Mouse (Mus musculus): ENCODE results near the gene Bpnt1.

Bpnt1 gene

DNA sequence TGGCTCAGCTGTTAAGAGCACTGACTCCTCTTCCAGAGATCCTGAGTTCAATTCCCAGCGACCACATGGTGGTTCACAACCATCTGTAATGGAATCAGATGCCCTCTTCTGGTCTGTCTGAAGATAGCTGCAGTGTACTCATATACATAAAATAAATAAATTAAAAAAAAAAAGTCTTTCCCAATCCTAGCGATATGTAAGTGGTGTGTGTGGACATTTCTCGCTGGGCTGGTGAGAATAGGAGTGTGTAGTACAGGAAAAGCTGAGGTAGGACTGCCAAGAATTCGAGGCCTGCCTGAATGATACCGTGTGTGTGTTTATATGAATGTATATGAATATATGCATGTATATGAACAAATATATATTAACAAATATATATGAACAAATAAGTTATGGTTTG lies 585 bp upstream of the Bpnt1 start:
- no peak for DNase-seq (ENCODE audit: low spot score)

DNA sequence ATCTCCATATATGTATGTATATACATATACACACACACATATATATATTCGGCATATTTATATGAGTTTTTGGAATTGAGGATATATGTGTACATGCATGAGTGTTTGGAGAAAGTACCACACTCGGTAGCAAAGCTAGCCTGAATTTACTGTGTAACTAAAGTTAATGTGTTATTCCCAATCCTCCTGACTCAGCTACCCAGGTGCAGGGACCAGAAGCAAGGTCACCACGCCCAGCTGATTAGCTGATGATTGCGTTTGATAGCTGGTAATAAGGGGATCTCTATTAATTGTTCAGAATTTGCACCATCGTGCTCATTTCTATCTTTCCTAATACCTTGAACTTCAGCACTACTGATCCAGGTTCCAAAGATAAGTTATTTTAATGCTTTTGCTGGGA lies 1.7 kb downstream of the Bpnt1 start:
- no peak for DNase-seq (ENCODE audit: low spot score)

DNA sequence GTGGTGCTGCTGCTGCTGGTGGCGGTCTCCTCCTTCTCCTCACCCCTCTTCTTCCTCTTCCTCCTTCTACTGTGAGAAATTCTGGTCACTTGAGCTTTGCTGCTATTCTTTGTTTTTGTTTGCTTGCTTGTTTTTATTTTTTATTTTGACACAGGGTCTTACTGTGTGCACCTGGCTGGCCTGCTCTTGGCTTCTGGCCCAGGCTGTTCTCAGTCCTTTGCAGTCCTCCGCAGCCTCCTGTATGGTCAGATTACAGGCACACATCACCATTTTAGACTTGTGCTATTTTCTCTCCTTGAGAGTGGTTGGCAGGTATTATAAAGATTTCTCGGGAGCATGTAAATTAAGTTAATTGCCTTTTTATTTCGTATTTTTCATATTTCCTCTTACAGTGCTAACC lies 2.2 kb downstream of the Bpnt1 start:
- no peak for DNase-seq (ENCODE audit: low spot score)

DNA sequence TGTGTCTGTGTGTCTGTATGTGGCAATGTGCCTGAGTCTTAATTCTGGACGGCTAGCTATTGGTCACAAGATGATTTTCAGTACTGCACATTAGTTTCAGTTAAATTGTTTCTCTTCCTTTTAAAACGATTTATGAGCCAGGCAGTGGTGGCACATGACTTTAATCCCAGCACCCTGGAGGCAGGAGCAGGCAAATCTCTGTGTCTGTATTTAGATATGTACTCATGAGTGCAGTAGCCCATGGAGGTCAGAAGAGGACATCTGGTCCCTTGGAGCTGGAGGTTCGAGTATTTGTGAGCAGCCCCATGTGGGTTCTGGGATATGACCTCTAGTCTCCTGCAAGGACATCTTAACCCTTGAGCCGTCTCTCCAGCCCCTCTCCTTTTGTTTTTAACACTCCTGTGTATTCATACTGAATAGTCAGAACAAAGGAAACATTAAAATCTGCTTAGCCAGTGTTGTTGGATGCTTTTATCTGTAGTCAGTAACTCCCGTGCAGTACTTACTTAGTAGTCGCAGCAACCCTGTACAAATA lies 3.3 kb downstream of the Bpnt1 start:
- no peak for DNase-seq (ENCODE audit: low spot score)

DNA sequence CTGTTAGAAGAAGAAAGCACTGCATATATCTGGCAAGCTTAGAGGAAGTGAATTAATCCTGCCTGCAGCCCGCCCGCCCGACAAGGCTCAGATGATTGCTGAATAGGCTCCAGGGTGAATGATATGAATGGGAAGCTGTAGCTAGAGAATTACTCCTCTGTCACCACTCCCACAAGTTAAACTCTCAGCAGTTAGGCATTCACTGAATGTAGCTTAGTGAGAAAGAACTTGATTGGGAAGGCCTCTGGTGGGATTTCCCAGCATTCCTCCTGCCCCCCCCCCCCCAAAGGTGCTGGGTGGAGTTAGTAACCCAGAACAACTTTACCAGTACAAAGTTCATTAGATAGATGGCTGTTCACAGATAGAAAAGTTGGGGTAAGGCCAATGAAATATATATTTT lies 4.6 kb downstream of the Bpnt1 start:
- no peak for DNase-seq (ENCODE audit: low spot score)

DNA sequence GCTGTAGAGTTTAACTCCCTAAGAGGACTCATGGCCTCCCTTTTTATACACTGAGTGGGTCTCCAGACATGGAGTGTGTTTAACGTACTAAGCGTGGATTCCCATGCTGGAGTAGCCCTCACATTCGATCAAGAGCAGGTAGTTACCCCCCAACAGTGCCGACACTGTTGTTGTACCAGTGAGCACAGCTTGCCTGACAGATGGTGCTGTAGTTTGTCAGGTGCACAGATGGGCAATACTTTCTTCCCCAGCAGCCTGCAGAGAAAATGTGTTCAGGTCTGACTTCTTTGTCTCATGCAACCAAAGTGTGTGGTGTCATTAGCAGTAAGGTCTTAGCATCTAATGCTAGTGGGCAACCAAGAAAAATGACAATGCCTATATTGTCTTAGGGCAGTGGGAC lies 10.5 kb downstream of the Bpnt1 start:
- no peak for DNase-seq (ENCODE audit: low spot score)

DNA sequence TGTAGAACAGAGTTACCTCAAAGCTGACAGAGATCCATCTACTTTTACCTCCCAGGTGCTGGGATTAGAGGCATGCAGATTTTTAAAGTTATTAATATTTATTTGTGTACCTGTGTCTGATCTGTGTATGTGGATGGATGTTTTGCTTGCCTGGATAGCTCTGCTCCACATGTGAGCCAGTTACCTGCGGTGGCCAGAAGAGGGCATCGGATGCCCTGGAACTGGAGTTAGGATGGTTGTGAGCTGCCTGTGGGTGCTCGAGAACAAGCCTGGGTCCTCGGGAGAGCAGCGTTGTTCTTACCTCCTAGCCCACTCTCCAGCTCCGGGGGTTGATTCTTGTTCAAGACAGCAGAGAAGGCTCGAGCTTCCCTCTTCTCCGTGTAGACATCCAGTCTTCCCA lies 11.5 kb downstream of the Bpnt1 start:
- DNase-seq (ENCODE audit: low spot score), result no peak

DNA sequence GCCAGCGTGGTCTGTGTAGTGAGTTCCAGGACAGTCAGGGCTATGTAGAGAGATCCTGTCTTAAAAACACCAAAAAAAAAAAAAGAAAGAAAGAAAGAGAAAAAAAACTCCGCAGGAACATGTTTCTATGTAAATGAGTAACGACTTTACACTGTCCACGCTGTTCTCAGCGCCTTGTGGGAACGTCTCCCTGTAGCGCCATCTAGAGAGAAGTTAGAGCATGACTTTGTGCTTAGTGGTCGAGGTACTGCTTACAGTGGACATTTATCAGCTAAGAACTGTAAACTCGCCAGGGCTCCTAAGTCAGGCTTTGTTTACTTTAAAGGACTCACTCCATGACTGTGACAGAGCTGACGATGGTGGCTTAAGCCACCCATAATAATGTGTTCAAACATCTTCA lies 14.2 kb downstream of the Bpnt1 start:
- no peak for DNase-seq (ENCODE audit: low spot score)

DNA sequence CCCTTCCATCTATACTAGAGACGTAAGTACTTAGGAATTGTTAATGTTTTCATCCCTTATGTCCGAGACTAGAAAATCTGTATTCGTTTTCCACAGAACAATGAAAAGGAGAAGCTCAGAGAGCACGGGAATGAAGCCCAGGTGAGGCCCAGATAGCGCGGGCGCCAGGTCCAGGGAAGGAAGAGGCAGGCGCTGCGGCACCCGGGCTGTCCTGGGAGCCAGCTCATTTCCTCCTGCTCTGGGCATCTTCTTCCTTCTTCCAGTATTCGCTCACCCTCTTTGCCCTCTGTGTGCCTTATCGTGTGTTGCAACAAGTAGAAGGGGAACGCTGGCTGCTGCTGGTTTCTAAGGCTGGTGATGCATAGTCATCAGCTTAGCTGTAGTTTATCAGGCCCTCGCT lies 17.8 kb downstream of the Bpnt1 start:
- no peak for DNase-seq (ENCODE audit: low spot score)

DNA sequence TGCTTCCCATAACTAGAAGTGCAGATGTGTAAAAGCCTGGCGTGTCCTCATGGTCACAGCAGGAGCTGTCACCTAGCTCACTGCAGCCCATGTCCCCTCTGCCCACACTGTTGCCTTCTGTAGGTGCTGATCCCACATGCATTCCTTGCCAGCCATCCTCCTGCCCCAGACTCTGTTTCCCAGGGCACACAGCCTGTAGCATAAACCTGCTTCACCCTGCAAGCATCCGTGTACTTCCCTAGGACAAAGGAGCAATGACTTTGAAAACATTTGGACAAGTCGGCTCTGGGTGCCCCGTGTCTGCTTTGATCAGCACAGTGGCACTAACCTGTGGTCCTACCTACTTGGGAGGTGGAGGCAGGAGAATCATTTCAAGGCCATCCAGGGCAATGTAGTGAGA lies 18.7 kb downstream of the Bpnt1 start:
- DNase-seq (ENCODE audit: low spot score), result no peak

DNA sequence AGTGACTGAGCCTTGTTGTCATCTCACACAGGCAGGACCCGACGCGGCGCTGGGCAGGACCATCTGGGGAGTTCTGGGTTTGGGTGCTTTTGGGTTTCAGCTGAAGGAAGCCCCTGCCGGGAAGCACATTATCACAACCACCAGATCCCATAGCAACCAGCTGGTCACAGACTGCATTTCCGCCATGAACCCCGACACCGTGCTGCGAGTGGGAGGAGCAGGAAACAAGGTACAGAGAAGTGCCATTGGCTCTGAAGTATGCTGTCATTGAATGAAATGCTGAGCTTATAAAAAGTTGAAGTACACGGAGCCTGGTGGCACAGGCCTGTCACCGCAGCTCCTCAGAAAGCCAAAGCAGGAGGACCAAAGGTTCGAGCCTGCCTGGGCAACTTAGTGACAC lies 20.2 kb downstream of the Bpnt1 start:
- no peak for DNase-seq (ENCODE audit: low spot score)

DNA sequence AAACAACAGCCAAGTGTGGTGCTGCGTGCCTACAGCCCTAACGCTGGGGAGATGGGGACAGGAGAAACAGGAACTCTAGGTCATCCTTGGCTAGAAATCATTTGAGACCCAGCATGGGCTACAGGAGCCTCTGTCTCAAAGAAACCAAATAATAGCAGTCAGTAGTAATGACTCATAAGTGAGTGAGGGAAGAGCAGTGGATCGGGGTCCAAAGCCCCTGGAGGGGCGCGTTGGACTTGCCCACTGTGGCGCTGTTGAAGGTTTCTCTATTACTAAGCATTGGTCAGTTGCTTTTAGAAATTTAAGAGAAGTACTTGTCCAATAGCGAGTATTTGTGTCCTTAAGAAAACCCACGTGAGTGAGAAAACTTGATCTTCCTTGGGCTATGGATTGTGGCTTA lies 21.4 kb downstream of the Bpnt1 start:
- no peak for DNase-seq (ENCODE audit: low spot score)

DNA sequence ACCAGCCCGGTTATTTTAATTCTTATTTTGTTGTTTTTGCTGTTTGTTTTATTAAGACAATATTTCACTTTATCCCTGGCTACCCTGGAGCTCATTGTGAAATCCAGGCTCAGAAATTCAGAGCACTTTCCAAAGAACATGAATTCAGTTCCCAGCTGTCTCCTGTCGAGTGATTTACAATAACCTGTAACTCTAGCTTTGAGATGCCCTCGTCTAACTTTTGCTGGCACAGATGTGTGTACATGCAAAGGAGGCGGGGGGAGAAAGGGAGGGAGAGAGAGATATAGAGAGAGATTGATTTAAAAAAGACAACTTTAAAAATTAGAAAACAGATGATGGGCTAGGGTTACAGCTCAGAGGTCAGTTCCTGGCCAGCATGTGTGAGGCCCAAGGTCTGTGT lies 22.8 kb downstream of the Bpnt1 start:
- DNase-seq (ENCODE audit: low spot score), result no peak

DNA sequence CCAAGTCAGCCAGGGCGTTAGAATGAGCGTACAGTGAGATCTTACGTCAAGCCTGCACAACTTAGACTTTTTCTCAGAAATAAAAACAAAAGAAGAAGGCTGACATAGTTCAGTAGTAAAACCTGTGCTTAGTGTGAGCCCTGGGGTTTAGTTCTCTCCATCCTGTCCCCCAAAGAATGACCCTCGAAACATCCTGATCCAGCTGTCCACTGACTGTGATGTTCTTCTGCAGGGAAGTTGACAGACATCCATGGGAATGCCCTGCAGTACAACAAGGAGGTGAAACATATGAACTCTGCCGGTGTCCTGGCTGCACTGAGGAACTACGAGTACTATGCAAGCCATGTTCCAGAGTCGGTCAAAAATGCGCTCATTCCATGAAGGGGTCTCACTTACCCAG lies 24.3 kb downstream of the Bpnt1 start:
- DNase-seq (ENCODE audit: low spot score), result no peak

DNA sequence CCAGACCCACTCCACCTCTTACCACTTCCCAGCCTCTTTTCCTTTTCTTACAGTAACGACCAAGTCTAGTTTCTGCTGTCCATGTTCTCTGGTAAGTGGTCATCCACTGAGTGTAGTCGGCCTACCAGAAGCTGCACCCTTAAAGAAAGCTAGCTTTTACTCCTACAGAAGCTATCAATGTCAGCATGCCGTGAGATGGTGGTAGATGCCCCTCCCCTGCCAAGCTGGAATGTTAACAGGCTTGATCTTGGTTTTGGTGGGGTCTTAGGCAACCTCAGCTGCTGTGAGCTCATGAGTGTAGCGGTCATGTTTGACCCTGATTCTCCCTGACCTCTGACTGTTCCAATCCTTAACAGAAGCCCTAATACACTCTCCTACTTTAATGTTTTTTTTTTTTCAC lies 26.3 kb downstream of the Bpnt1 start:
- no peak for DNase-seq (ENCODE audit: low spot score)

DNA sequence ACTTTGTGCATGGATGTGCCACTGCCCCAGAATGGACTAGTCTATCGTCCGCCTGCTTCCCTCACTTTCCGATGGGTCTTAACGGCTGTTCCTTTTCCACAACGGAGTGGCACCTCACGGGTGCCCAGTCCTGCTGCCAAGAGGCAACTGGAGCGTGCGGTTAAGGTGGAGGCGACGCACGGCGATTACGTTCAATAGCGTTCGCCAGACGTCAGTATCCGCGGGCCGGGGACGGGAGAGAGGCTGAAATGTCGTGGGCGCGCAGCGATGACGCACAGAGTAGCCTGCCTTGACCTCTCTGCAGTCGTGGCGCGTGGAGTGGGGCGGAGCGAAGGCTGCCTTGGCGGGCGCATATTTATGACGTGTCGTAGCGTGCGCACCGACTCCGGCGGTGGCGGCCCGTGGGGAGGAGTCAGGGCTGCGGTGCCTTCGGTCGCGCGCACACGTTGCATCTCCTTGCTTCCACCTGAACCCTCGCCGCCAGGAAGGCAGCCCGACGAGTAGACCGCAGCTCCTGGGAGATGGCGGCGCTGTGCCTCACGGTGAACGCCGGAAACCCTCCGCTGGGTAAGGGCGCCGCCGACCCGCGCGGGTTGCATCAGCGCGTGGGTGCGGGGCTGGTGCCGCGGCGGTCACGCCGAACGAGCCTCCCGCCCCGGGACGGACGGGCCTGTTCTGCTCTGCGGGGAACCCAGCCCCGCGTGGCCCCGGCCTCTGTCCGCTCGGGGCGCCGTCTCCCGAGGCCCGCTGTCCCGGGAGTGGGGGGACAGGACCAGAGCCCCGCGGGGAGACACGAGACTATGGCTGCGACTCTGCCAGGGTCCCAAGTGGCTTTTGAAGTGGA lies 30.9 kb downstream of the Bpnt1 start, which contains the start of gene Eprs:
Gene Eprs (plus strand): TSS at position 368 of the 844 bp plus-strand sequence.
- DNase-seq (ENCODE audit: low spot score), result peak; percentile 98

DNA sequence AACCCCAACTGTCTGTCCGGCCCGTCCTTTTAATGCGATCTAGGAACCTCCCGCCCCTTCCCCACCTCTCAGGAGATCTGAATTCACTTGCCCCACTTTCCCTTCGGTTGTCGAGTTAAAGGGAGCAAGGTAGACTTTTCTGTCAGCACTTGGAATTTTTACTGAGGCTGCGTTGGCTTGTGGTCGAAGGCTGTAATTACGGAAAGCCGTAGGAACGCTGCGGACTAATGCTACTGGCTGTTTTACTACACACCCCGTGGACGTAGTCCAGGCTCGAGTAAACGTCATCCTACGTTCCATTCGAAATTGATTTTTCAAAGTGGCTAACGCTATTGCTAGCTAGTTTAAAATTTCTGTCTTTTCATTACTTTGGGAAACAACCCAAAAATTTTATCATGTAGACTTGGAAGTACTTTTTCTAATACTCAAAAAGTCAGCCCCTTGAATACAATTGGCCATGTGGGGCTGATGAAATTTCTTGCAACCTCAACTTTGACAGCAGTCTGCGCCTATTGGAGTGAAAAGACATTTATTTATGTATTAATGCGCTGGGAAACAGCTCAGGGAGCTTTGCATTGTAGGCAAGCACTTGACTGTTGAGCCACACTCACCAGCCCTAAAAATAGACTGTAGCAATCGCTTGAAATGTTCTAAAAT lies 31.7 kb downstream of the Bpnt1 start:
- no peak for DNase-seq (ENCODE audit: low spot score)

DNA sequence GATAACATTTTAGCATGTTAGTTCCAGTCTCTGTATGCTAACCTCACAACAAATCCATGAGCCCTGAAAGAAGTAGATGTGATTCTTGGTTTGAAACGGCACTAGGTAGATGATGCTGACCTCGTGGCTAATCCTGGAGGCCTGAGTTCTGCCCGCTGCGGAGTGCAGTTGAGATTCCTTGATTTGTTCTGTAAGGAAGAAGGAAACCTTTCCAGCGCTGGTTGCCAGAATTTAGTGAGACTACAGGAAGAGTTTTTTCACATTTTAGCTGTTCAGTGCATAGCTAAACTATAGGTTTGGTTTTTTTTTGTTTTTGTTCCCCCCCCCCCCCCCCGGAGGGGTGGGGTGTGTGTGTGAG lies 32.2 kb downstream of the Bpnt1 start:
- DNase-seq (ENCODE audit: low spot score), result no peak

DNA sequence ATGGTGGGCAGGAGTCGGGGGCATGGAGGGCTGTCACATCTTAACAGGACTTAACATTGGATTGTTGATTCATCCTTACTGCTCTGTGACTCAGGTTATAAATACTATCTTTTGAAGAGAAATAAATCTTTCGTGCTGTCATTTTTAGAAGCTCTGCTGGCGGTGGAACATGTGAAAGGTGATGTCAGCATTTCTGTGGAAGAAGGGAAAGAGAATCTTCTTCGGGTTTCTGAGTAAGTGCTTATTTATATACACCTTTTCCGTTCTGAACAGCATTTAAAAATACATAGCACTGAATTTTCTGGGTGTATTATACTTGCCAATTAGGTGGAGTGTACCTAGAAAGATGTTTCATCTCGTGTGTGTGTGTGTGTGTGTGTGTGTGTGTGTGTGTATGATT lies 35.4 kb downstream of the Bpnt1 start:
- no peak for DNase-seq (ENCODE audit: low spot score)

DNA sequence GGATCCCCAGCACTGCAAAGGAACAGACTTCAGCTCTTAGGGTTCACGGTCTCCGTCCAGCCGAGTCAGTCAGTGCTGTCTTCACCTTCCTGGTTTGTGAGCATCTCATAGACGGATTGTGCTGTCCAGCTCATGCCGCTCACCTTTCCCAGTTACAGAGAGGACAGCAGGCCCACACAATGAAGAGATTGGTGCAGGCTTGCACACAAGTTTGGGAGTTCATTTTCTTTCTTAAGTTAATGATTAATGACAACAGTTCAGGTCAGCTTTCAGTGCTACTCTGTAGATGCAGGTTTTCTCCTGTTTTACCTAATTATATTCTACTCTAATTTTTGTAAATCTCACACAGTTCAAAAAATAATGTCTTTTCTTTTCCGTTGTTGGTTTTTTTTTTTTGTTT lies 38.0 kb downstream of the Bpnt1 start:
- no peak for DNase-seq (ENCODE audit: low spot score)

DNA sequence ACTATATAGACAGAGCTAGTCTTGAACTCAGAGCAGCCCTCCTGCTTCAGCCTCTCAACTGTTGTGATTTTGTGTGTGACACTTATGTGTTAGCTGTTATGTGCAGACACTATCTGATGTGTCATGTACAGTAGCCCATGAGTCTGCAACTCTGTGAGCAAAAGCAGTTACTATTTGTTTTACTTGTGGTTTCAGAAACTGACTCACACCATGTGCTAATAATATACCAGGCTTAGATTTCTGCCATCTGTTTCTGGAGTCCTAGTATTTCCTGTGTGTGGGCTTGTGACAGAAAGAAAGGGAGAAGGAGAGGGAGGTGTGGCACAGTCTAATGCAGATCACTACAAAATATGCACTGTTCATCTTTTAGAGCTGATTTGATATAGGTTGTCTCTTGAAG lies 44.4 kb downstream of the Bpnt1 start:
- DNase-seq (ENCODE audit: low spot score), result no peak

DNA sequence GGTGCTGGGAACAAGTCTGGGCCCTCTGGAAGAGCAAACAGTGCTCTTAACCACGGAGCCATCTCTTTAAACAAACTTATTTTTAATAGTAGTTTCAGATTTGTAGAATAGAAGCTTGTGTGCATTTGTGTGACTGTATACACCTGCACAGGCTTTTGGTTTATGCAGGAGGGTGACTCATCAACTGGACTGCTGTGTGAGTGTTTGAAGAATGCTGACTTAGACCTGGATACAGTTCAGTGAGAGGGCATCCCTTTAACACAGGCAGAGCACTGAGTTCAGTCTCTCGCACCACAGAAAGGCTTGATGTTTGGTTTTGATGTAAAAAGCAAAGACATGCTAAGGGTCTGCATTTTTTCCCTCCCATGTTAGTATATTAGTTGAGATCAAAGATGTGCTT lies 45.5 kb downstream of the Bpnt1 start:
- no peak for DNase-seq (ENCODE audit: low spot score)

DNA sequence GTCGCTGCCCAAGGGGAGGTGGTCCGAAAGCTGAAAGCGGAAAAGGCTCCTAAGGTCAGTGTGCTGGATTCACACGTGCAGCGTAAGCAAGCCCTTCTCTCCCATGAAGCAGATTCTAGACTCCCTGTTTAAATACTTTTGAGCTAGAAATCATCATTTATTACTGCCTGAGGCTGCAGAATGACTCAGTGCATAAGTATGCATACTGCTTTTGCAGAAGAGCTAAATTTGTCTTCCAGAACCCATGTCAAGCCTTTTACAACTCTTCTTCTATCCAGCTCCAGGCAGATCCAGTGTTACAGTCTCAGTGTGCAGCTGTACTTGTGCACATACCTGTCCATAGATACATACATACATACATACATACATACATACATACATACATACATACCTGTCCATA lies 69.7 kb downstream of the Bpnt1 start:
- DNase-seq (ENCODE audit: low spot score), result no peak

DNA sequence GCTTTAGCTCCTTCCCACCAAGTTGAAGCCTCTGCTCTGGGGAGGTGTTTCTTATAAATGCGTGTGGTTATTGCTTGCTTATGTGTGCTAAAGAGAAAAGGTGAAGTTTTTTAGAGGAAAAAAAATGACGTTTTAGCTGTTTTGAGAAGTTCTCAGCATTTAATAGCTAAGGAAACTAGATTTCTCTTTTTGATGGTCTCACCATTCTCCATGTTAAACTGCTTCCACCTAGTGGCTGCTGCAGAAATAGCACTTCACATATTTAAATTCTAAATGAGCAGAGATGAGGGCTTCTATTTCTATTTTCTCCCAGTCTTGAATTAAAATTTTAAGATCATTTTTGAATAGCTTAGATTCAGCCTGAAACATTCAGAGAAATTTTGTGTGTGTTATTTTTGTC lies 72.1 kb downstream of the Bpnt1 start:
- DNase-seq (ENCODE audit: low spot score), result no peak
